Mouse (Mus musculus) lung, embryonic 14.5 days (tissue): ENCODE measurements around the gene Rbfox2. TPM values are rescaled to one million over a fixed set of nuclear protein-coding genes. Genes with fewer than 3 reads are reported as not detected.

Source experiments
- ATAC-seq: fragments of 200-750 bp; cut with Nextera tagmentation; 2 replicates; pipeline ENCODE4 v1.8.0; 2017; ENCODE audit warnings: mild to moderate bottlenecking, moderate TSS enrichment, moderate library complexity; ENCODE audit not compliant: insufficient read depth
- DNase-seq: peaks from one replicate; pipeline ENCODE4 v3.0.0-alpha.2; 2015
- H3K27ac ChIP-seq: fragments of 300-500 bp; sonication (generic); 2 replicates; pipeline ENCODE4 v1.5.1; 2014; ENCODE audit warnings: low read depth, mild to moderate bottlenecking, moderate library complexity
- H3K27me3 ChIP-seq: fragments of 300-500 bp; sonication (generic); 2 replicates; pipeline ENCODE4 v1.6.1; 2014; ENCODE audit warnings: low read length, control low read depth; ENCODE audit not compliant: insufficient read depth
- H3K36me3 ChIP-seq: fragments of 300-500 bp; sonication (generic); 2 replicates; pipeline ENCODE4 v1.6.1; 2014; ENCODE audit warnings: control low read depth; ENCODE audit not compliant: insufficient read depth
- H3K4me1 ChIP-seq: fragments of 300-500 bp; sonication (generic); 2 replicates; pipeline ENCODE4 v1.6.1; 2014; ENCODE audit warnings: antibody characterized with exemption, control low read depth; ENCODE audit not compliant: insufficient read depth
- H3K4me2 ChIP-seq: fragments of 300-500 bp; sonication (generic); 2 replicates; pipeline ENCODE4 v1.6.1; 2014; ENCODE audit warnings: mild to moderate bottlenecking
- H3K4me3 ChIP-seq: fragments of 300-500 bp; sonication (generic); 2 replicates; pipeline ENCODE4 v1.5.1; 2014; ENCODE audit warnings: low read depth, low read length
- H3K9ac ChIP-seq: fragments of 300-500 bp; sonication (generic); 2 replicates; pipeline ENCODE4 v1.6.1; 2014
- H3K9me3 ChIP-seq: fragments of 300-500 bp; sonication (generic); 2 replicates; pipeline ENCODE4 v1.6.1; 2016; ENCODE audit warnings: low read depth, low read length, control low read depth
- CTCF ChIP-seq: IDR thresholded peaks from 2 replicates; pipeline ENCODE4 v1.5.1; 2016; ENCODE audit warnings: antibody characterized with exemption, low read depth
- WGBS: fragments of 180-500 bp; shearing (Covaris S2); extraction: QIAGEN DNeasy Blood & Tissue Kit; methylation state at CpG from one replicate; pipeline ENCODE4 v1.1.7; 2014; 5-methylcytosine and 5-hydroxymethylcytosine counted together
- polyA plus RNA-seq: library from polyadenylated mRNA; unstranded; fragments of >200 nt; fragmentation: Nextera tagmentation; extraction: Ambion mirVana; gene quantifications from 2 replicates; pipeline ENCODE4 v1.2.1, GENCODE M21; 2014

Rbfox2 gene
- polyA plus RNA-seq, 1 experiment from 2014 or later, result 55.8 TPM

DNA sequence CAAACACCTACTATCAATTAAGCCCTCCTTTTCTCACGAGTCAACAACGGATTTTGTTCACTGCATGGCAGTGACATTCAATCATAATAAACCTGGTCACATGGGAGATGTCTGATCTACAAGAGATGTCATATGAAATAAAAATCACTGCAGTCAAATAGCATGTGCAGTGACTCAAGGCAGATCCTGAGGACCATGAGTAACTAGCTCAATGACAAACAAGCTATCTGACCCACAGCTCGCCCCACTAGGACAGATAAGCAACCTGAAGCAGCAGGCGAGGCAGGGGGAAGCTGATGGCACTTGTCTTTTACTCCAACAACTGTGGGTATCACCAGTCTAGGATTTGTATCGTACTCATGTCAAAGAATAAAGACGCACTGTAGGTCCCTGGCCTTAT lies 14.4 kb downstream of the Rbfox2 start:
- Histone ChIP-seq H3K27ac (no peak overlapping the region), H3K4me3 (no peak overlapping the region), H3K27me3 (no peaks in the 10 kb centered on the region), H3K9ac (no peak overlapping the region), H3K4me1 (peaks cover 8% of the 10 kb centered on the region; the same call in 1 of the 2 replicates), H3K9me3 (no peaks in the 10 kb centered on the region), H3K4me2 (no peak overlapping the region), H3K36me3 (no peaks in the 10 kb centered on the region)
- DNase-seq, result no peak
- 55% methylated on average over 6 of the region's 6 CpGs for WGBS
- TF ChIP-seq CTCF, result no peak
- no peak for ATAC-seq

DNA sequence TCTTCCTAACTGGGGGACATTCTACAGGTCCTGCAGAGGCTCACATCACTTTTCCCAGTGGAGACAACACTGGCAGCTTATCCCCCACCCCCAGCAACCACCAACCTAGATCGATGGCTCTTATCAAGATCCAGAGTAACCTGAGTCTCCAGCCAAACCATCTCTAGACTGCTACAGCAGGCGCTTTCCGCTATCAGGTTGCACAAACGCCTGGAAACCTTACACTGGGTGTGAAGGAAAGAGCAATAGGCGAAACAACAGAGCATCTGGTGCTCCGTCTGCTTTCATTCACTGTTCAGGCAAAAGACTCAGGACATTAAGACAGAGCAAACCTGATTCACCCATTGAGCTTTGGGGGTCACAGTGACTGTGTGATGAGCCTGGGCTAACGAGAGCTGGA lies 15.3 kb downstream of the Rbfox2 start:
- no peak for TF ChIP-seq CTCF
- H3K4me1 ChIP-seq, result peaks cover 8% of the 10 kb centered on the region; the same call in 1 of the 2 replicates
- ATAC-seq, result no peak
- H3K4me3 ChIP-seq, result no peak overlapping the region
- WGBS, result 38% methylated on average over 7 of the region's 7 CpGs
- no peak overlapping the region for H3K27ac ChIP-seq
- H3K9me3 ChIP-seq, result no peaks in the 10 kb centered on the region
- DNase-seq, result no peak
- H3K9ac ChIP-seq, result no peak overlapping the region
- H3K36me3 ChIP-seq, result no peaks in the 10 kb centered on the region
- H3K4me2 ChIP-seq, result no peak overlapping the region
- no peaks in the 10 kb centered on the region for H3K27me3 ChIP-seq

DNA sequence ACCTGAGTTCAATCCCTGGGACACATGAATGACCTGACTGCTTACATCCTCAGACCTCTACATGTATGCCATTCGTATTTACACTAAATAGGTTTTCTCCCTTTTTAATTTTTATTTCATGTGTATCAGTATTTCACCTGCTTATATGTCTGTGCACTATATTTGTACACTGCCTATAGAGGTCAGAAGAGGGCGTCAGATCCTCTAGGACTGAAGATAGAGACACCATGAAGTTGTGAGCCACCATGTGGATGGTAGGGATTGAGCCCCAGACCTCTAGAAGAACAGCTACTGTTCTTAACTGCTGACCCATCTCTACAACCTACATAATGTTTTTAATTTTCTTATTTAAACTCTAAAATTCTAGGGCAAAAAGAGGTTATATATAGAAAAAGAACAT lies 16.5 kb downstream of the Rbfox2 start:
- Histone ChIP-seq H3K4me1 (peaks cover 8% of the 10 kb centered on the region; the same call in 1 of the 2 replicates), H3K27ac (no peak overlapping the region), H3K4me2 (no peak overlapping the region), H3K36me3 (no peaks in the 10 kb centered on the region), H3K27me3 (no peaks in the 10 kb centered on the region), H3K9me3 (no peaks in the 10 kb centered on the region), H3K4me3 (no peak overlapping the region), H3K9ac (no peak overlapping the region)
- WGBS, result 74% methylated on average over 2 of the region's 2 CpGs
- ATAC-seq (no peak), DNase-seq (no peak)
- no peak for TF ChIP-seq CTCF

DNA sequence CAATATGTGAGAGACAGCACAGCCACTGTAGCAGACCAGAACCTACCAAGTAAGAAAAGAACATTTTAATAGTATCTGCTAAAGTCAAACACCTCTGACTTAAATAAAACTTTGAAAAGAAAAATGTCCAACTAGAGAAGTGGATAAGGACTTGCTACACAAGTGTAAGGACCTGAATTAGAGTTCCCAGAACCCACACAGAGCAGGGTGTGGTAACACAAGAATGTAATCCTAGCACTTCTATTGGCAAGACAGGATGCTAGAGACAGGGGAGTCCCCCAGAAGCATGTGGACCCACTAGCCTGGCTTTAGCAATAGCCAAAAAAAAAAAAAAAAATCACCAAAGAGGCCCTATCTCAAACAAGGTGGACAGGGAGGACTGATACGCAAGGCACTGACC lies 26.7 kb downstream of the Rbfox2 start:
- H3K36me3 ChIP-seq, result 0 out of 2 replicates have a peak, but pooled peaks cover 3% of the 10 kb centered on the region
- DNase-seq, result no peak
- no peaks in the 10 kb centered on the region for H3K4me1 ChIP-seq
- no peak overlapping the region for H3K9ac ChIP-seq
- no peak overlapping the region for H3K4me2 ChIP-seq
- no peaks in the 10 kb centered on the region for H3K27me3 ChIP-seq
- ATAC-seq, result no peak
- no peak for TF ChIP-seq CTCF
- 81% methylated on average over 1 of the region's 1 CpGs for WGBS
- H3K9me3 ChIP-seq, result no peaks in the 10 kb centered on the region
- no peak overlapping the region for H3K4me3 ChIP-seq
- H3K27ac ChIP-seq, result no peak overlapping the region

DNA sequence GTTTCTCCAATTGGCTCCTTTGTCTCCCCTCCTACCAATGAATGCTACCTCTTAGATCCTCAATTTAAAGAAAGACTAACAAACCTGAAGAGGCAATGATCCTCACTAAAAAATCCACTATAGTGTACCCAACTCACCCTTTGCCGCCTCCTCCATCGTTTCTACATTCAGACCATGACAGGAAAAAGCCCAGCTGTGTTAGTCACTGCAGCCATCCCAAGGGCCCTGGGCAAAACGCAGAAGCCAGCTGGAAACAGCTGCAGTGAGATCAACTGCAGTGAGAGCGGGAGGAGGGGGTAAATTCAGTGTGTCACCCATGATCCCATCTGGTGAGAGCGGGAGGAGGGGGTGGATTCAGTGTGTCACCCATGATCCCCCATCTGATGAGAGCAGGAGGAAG lies 28.0 kb downstream of the Rbfox2 start:
- no peak overlapping the region for H3K4me2 ChIP-seq
- H3K4me1 ChIP-seq, result no peaks in the 10 kb centered on the region
- H3K27ac ChIP-seq, result 0 out of 2 replicates have a peak overlapping the region, but pooled peaks have one; percentile 10
- ATAC-seq (no peak), DNase-seq (peak; percentile 77)
- 41% methylated on average over 5 of the region's 5 CpGs for WGBS
- H3K9ac ChIP-seq, result no peak overlapping the region
- H3K36me3 ChIP-seq, result 0 out of 2 replicates have a peak, but pooled peaks cover 3% of the 10 kb centered on the region
- H3K9me3 ChIP-seq, result no peaks in the 10 kb centered on the region
- no peak for TF ChIP-seq CTCF
- no peaks in the 10 kb centered on the region for H3K27me3 ChIP-seq
- no peak overlapping the region for H3K4me3 ChIP-seq

DNA sequence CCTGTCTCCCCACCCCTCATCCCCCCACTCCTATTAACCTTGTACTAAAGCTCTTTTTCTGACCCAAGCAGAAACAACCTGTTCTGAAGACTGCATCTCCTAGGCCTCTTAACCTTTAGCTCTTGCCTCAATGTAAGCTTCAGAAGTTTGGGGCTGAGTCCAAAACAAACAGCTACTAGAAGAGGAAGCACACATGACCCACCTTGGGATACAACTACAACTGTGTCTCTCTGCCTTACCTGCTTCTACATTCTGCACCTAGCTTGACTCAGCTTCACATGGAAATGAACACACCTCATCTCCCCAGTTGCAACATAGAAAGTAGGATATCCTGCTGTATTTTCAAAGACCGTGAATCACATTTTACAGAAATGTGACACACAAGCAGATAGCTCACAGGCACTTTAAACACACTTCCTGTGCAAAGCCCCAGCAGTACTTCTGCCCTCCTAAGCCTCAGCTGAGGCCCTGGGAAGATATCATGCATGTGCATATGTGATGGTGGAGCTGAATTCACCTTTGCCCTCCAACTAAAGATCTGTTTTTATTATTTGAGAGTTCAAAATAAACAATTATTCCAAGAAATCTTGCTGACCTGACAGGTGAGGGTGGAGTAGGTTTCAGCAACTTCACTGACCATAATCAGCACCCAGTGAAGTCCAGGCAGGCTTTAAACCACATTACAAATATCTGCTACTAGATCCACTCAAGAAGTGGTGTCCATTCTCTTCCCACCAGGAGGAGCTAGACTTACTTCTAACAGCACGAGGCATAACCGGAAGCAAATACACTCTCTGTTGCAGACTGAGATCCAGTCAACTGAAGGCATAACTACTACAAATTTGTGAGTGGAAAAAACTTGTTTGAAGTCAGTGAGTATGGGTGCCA lies 29.7 kb downstream of the Rbfox2 start:
- no peak overlapping the region for H3K27ac ChIP-seq
- peak; percentile 80 for DNase-seq
- H3K9me3 ChIP-seq, result no peaks in the 10 kb centered on the region
- H3K4me1 ChIP-seq, result no peaks in the 10 kb centered on the region
- ATAC-seq, result no peak
- 39% methylated on average over 3 of the region's 3 CpGs for WGBS
- no peaks in the 10 kb centered on the region for H3K27me3 ChIP-seq
- no peak overlapping the region for H3K9ac ChIP-seq
- H3K36me3 ChIP-seq, result 0 out of 2 replicates have a peak, but pooled peaks cover 3% of the 10 kb centered on the region
- no peak overlapping the region for H3K4me2 ChIP-seq
- no peak overlapping the region for H3K4me3 ChIP-seq
- peak; percentile 66 for TF ChIP-seq CTCF

DNA sequence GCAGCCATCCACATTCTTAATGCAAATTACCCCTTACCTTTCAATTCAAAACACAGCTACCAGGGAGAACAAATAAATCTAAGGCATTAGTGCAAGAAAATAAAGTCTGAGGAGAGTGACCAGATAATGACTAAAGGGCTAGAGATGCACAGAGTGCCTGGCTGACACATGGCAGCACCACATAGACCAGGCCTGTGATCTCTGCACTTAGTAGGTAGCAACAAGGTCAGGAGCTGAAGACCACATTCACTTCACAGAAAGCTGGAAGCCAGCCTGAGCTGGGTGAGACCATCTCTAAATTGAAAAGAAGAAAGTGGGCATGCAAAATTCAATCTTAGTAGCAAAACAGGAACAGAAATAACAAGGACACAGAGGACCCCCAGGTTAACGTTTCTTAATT lies 30.5 kb downstream of the Rbfox2 start:
- no peaks in the 10 kb centered on the region for H3K27me3 ChIP-seq
- no peak overlapping the region for H3K4me3 ChIP-seq
- H3K27ac ChIP-seq, result no peak overlapping the region
- H3K36me3 ChIP-seq, result 0 out of 2 replicates have a peak, but pooled peaks cover 3% of the 10 kb centered on the region
- no peaks in the 10 kb centered on the region for H3K4me1 ChIP-seq
- H3K4me2 ChIP-seq, result no peak overlapping the region
- DNase-seq, result no peak
- WGBS, result 71% methylated on average over 1 of the region's 1 CpGs
- no peaks in the 10 kb centered on the region for H3K9me3 ChIP-seq
- no peak for TF ChIP-seq CTCF
- ATAC-seq, result no peak
- no peak overlapping the region for H3K9ac ChIP-seq
